Mouse (Mus musculus): ENCODE results near the gene Wnt2. TPM values are rescaled to one million over a fixed set of nuclear protein-coding genes. Genes with fewer than 3 reads are reported as not detected.
A peak's percentile ranks its signal among the peaks of the same experiment; 100 is the strongest.

Gene Wnt2
- polyA plus RNA-seq, 1 experiment from 2014 or later, result 0.60 TPM

GRCm38 (mm10) chr6:18013346-18013745 lies 17.0 kb downstream of the Wnt2 start:
- Histone ChIP-seq H3K9me3 (no peaks in the 10 kb centered on the region), H3K4me1 (no peaks in the 10 kb centered on the region), H3K36me3 (no peaks in the 10 kb centered on the region), H3K4me3 (no peak overlapping the region), H3K27ac (replicated peaks) (no peak overlapping the region), H3K4me2 (replicated peaks) (no peak overlapping the region), H3K9ac (replicated peaks) (no peak overlapping the region), H3K27me3 (no peaks in the 10 kb centered on the region)
- ATAC-seq (ENCODE audit: low FRiP score, low read depth), result no peak
- 74% methylated on average over 7 of the region's 7 CpGs for WGBS

- no peaks in the 10 kb centered on the region for H3K27me3 ChIP-seq
- no peaks in the 10 kb centered on the region for H3K4me1 ChIP-seq
- no peak overlapping the region for H3K4me3 ChIP-seq
- no peak for ATAC-seq (ENCODE audit: low FRiP score, low read depth)
- no peak overlapping the region for H3K9ac ChIP-seq (replicated peaks)
- no peaks in the 10 kb centered on the region for H3K9me3 ChIP-seq
- no peaks in the 10 kb centered on the region for H3K36me3 ChIP-seq
- H3K4me2 ChIP-seq (replicated peaks), result no peak overlapping the region
- 91% methylated on average over 3 of the region's 3 CpGs for WGBS
- no peak overlapping the region for H3K27ac ChIP-seq (replicated peaks)
Measured at GRCm38 (mm10) chr6:18007356-18007755, 23.0 kb downstream of the Wnt2 start.

- Histone ChIP-seq H3K4me2 (replicated peaks) (no peak overlapping the region), H3K9ac (replicated peaks) (no peak overlapping the region), H3K27ac (replicated peaks) (no peak overlapping the region), H3K4me1 (no peaks in the 10 kb centered on the region), H3K36me3 (no peaks in the 10 kb centered on the region), H3K9me3 (no peaks in the 10 kb centered on the region), H3K27me3 (no peaks in the 10 kb centered on the region), H3K4me3 (no peak overlapping the region)
- ATAC-seq (ENCODE audit: low FRiP score, low read depth), result no peak
- 92% methylated on average over 6 of the region's 6 CpGs for WGBS
Measured at GRCm38 (mm10) chr6:18002065-18002464, 28.3 kb downstream of the Wnt2 start.

- H3K4me2 ChIP-seq (replicated peaks), result no peak overlapping the region
- 77% methylated on average over 4 of the region's 4 CpGs for WGBS
- no peak for ATAC-seq (ENCODE audit: low FRiP score, low read depth)
- H3K9me3 ChIP-seq, result no peaks in the 10 kb centered on the region
- H3K4me3 ChIP-seq, result no peak overlapping the region
- H3K36me3 ChIP-seq, result no peaks in the 10 kb centered on the region
- peaks cover 3% of the 10 kb centered on the region; the same call in 1 of the 2 replicates for H3K4me1 ChIP-seq
- H3K9ac ChIP-seq (replicated peaks), result no peak overlapping the region
- H3K27ac ChIP-seq (replicated peaks), result no peak overlapping the region
- no peaks in the 10 kb centered on the region for H3K27me3 ChIP-seq
Measured at GRCm38 (mm10) chr6:17998497-17998896, 31.9 kb downstream of the Wnt2 start.

- 80% methylated on average over 6 of the region's 6 CpGs for WGBS
- Histone ChIP-seq H3K27ac (replicated peaks) (no peak overlapping the region), H3K36me3 (no peaks in the 10 kb centered on the region), H3K4me1 (peaks cover 3% of the 10 kb centered on the region; the same call in 1 of the 2 replicates), H3K4me2 (replicated peaks) (no peak overlapping the region), H3K27me3 (no peaks in the 10 kb centered on the region), H3K4me3 (no peak overlapping the region), H3K9ac (replicated peaks) (no peak overlapping the region), H3K9me3 (no peaks in the 10 kb centered on the region)
- ATAC-seq (ENCODE audit: low FRiP score, low read depth), result peak; percentile 41; the same call in 1 of the 2 replicates
Measured at GRCm38 (mm10) chr6:17994956-17995790, 35.2 kb downstream of the Wnt2 start.

GRCm38 (mm10) chr6:17991625-17992024 lies 38.8 kb downstream of the Wnt2 start:
- peaks cover 3% of the 10 kb centered on the region; the same call in 1 of the 2 replicates for H3K4me1 ChIP-seq
- no peak overlapping the region for H3K27ac ChIP-seq (replicated peaks)
- no peaks in the 10 kb centered on the region for H3K9me3 ChIP-seq
- no peaks in the 10 kb centered on the region for H3K27me3 ChIP-seq
- no peak overlapping the region for H3K9ac ChIP-seq (replicated peaks)
- ATAC-seq (ENCODE audit: low FRiP score, low read depth), result no peak
- H3K4me2 ChIP-seq (replicated peaks), result no peak overlapping the region
- WGBS, result 70% methylated on average over 7 of the region's 7 CpGs
- no peak overlapping the region for H3K4me3 ChIP-seq
- no peaks in the 10 kb centered on the region for H3K36me3 ChIP-seq

GRCm38 (mm10) chr6:17990173-17991028 lies 40.0 kb downstream of the Wnt2 start:
- Histone ChIP-seq H3K9me3 (no peaks in the 10 kb centered on the region), H3K4me3 (no peak overlapping the region), H3K36me3 (no peaks in the 10 kb centered on the region), H3K4me1 (peaks cover 3% of the 10 kb centered on the region; the same call in 1 of the 2 replicates), H3K4me2 (replicated peaks) (no peak overlapping the region), H3K9ac (replicated peaks) (no peak overlapping the region), H3K27ac (replicated peaks) (no peak overlapping the region), H3K27me3 (no peaks in the 10 kb centered on the region)
- 93% methylated on average over 9 of the region's 9 CpGs for WGBS
- no peak for ATAC-seq (ENCODE audit: low FRiP score, low read depth)

- Histone ChIP-seq H3K4me2 (replicated peaks) (no peak overlapping the region), H3K4me1 (no peaks in the 10 kb centered on the region), H3K36me3 (no peaks in the 10 kb centered on the region), H3K27me3 (no peaks in the 10 kb centered on the region), H3K9me3 (no peaks in the 10 kb centered on the region), H3K9ac (replicated peaks) (no peak overlapping the region), H3K27ac (replicated peaks) (no peak overlapping the region), H3K4me3 (no peak overlapping the region)
- no peak for ATAC-seq (ENCODE audit: low FRiP score, low read depth)
- WGBS, result 90% methylated on average over 1 of the region's 1 CpGs
Measured at GRCm38 (mm10) chr6:17979361-17979760, 51.0 kb downstream of the Wnt2 start.

GRCm38 (mm10) chr6:17978881-17979280 lies 51.5 kb downstream of the Wnt2 start:
- no peak for ATAC-seq (ENCODE audit: low FRiP score, low read depth)
- H3K9ac ChIP-seq (replicated peaks), result no peak overlapping the region
- H3K27me3 ChIP-seq, result no peaks in the 10 kb centered on the region
- no peaks in the 10 kb centered on the region for H3K4me1 ChIP-seq
- H3K9me3 ChIP-seq, result no peaks in the 10 kb centered on the region
- no peaks in the 10 kb centered on the region for H3K36me3 ChIP-seq
- no peak overlapping the region for H3K27ac ChIP-seq (replicated peaks)
- no peak overlapping the region for H3K4me2 ChIP-seq (replicated peaks)
- H3K4me3 ChIP-seq, result no peak overlapping the region
- 88% methylated on average over 3 of the region's 3 CpGs for WGBS

- ATAC-seq (ENCODE audit: low FRiP score, low read depth), result no peak
- H3K27me3 ChIP-seq, result no peaks in the 10 kb centered on the region
- WGBS, result 83% methylated on average over 5 of the region's 5 CpGs
Measured at GRCm38 (mm10) chr6:17978324-17978723, 52.1 kb downstream of the Wnt2 start.

GRCm38 (mm10) chr6:17977165-17977564 lies 53.2 kb downstream of the Wnt2 start:
- WGBS, result 56% methylated on average over 1 of the region's 1 CpGs
- H3K27me3 ChIP-seq, result no peaks in the 10 kb centered on the region
- ATAC-seq (ENCODE audit: low FRiP score, low read depth), result no peak
- H3K4me3 ChIP-seq, result no peak overlapping the region
- no peaks in the 10 kb centered on the region for H3K36me3 ChIP-seq
- H3K4me1 ChIP-seq, result no peaks in the 10 kb centered on the region
- no peaks in the 10 kb centered on the region for H3K9me3 ChIP-seq
- no peak overlapping the region for H3K9ac ChIP-seq (replicated peaks)
- H3K4me2 ChIP-seq (replicated peaks), result no peak overlapping the region
- no peak overlapping the region for H3K27ac ChIP-seq (replicated peaks)

More at GRCm38 (mm10) chr6:17978324-17978723, 52.1 kb downstream of the Wnt2 start:
- Histone ChIP-seq H3K27ac (replicated peaks) (no peak overlapping the region), H3K4me1 (no peaks in the 10 kb centered on the region), H3K9ac (replicated peaks) (no peak overlapping the region), H3K4me3 (no peak overlapping the region), H3K4me2 (replicated peaks) (no peak overlapping the region), H3K9me3 (no peaks in the 10 kb centered on the region), H3K36me3 (no peaks in the 10 kb centered on the region)

GRCm38 (mm10) chr6:17974416-17974815 lies 56.0 kb downstream of the Wnt2 start:
- Histone ChIP-seq H3K9me3 (no peaks in the 10 kb centered on the region), H3K9ac (replicated peaks) (no peak overlapping the region), H3K4me2 (replicated peaks) (no peak overlapping the region), H3K36me3 (no peaks in the 10 kb centered on the region), H3K4me3 (no peak overlapping the region), H3K27ac (replicated peaks) (no peak overlapping the region), H3K4me1 (no peaks in the 10 kb centered on the region), H3K27me3 (no peaks in the 10 kb centered on the region)
- no peak for ATAC-seq (ENCODE audit: low FRiP score, low read depth)
- WGBS, result 89% methylated on average over 3 of the region's 3 CpGs

All from midbrain, embryonic 12.5 days (tissue).